Mouse (Mus musculus): Measurements from ENCODE around the gene Rsph3b.

- TF ChIP-seq POLR2A (IDR thresholded peaks at IDR 0.05; ENCODE audit: borderline replicate concordance, control insufficient read depth, low read depth, low read length) (no peak), CTCF (IDR thresholded peaks at IDR 0.05; ENCODE audit: control insufficient read depth, insufficient read depth, low read length) (no peak)
Observed at GRCm38 (mm10) chr17:6860491-6860897, 88.0 kb downstream of the Rsph3b start.
